Mouse (Mus musculus) megakaryocyte, embryonic 14.5 days (primary cell): ENCODE results near the gene Pdxp. TPM values are rescaled to one million over a fixed set of nuclear protein-coding genes. Genes with fewer than 3 reads are reported as not detected.

ENCODE experiments used
- H3K27me3 ChIP-seq: replicated peaks from 2 replicates; pipeline ENCODE3; 2012; ENCODE audit warnings: inconsistent platforms
- H3K36me3 ChIP-seq: replicated peaks from 2 replicates; pipeline ENCODE3; 2012; ENCODE audit warnings: low read length, inconsistent platforms, mixed read lengths
- H3K4me1 ChIP-seq: 2 replicates; pipeline ENCODE4 v1.6.1; 2012; ENCODE audit warnings: inconsistent platforms
- H3K4me3 ChIP-seq: replicated peaks from 2 replicates; pipeline ENCODE3; 2012; ENCODE audit warnings: moderate library complexity, mild to moderate bottlenecking, inconsistent platforms
- H3K9me3 ChIP-seq: 2 replicates; pipeline ENCODE4 v1.6.1; 2012; ENCODE audit warnings: inconsistent platforms
- FLI1 ChIP-seq: IDR thresholded peaks from 2 replicates; pipeline ENCODE4 v1.6.1; 2012; ENCODE audit warnings: low read length, inconsistent platforms, mixed read lengths
- GATA1 ChIP-seq: IDR thresholded peaks from 3 replicates; pipeline ENCODE4 v1.6.1; 2012; ENCODE audit warnings: mixed read lengths, low read length, inconsistent platforms, borderline replicate concordance
- polyA plus RNA-seq: library from polyadenylated mRNA; stranded (reverse); fragments of >175 nt; gene quantifications from 2 replicates; pipeline ENCODE4 v1.2.3, GENCODE M21; 2012; ENCODE audit warnings: low replicate concordance; ENCODE audit not compliant: insufficient read depth

Pdxp gene
- polyA plus RNA-seq, 1 experiment = 8.6 TPM

DNA sequence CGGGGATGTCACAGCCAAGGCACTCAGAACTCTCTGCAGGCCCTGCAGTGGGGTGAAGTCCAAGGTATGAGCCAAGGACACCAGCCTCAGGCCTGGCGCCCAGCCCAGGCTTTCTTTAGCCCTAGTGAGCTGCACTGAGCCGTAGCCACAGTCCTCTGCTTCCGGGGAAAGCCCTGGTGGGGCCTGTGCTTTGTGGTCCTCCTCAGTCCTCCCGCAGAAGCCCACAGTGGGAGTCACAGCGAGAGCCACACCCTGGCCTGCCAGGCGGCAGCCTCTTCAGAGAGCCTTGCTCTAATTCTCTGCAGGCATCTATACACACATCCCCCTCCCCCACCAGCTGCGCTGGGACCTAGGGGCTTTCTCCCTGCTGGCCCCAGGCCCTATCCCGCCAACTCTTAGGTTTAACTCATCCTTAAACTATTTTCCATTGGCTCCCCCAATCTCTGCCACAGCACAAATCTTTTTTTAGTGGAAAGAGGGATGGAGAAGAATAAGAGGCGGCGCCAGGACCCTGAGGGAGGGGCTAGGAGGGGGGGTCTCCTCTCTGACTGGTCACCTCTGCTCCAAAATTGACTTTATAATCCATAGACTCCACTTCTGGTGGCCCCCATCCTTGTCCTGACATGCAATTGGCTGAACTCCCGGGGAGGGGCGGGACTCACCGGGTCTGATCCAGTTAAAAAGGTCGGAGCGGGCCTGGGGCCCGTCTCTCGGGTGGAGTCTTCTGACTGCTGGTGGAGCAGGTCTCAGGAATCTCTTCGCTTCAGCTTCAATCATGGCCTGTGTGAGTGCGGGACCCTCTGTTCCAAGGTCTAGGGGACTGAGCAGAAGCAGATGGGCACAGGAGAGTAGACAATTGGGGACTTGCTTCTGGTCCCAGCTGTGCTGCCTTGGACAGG lies 12.6 kb downstream of the Pdxp start, which contains the start of gene Lgals1:
TSS of gene Lgals1 (plus strand) at position 705 of the 899 bp plus-strand sequence.
- TF ChIP-seq FLI1 (no peak), GATA1 (no peak)
- peaks cover 21% of the 10 kb centered on the region for H3K27me3 ChIP-seq
- H3K9me3 ChIP-seq = peaks cover 10% of the 10 kb centered on the region
- peaks cover 93% of the 10 kb centered on the region for H3K4me1 ChIP-seq
- peak within 1 kb of the TSS; percentile 89 for H3K4me3 ChIP-seq
- peaks cover 17% of the 10 kb centered on the region for H3K36me3 ChIP-seq

- Histone ChIP-seq H3K36me3 (peaks cover 12% of the 10 kb centered on the region), H3K4me3 (peak overlapping the region; percentile 89), H3K9me3 (peaks cover 1% of the 10 kb centered on the region; the same call in 1 of the 2 replicates), H3K27me3 (peaks cover 15% of the 10 kb centered on the region), H3K4me1 (peaks cover 89% of the 10 kb centered on the region)
- TF ChIP-seq GATA1 (no peak), FLI1 (no peak)
These were observed 13.5 kb downstream of the Pdxp start for GRCm38 (mm10) chr15:78927021-78927787.

DNA sequence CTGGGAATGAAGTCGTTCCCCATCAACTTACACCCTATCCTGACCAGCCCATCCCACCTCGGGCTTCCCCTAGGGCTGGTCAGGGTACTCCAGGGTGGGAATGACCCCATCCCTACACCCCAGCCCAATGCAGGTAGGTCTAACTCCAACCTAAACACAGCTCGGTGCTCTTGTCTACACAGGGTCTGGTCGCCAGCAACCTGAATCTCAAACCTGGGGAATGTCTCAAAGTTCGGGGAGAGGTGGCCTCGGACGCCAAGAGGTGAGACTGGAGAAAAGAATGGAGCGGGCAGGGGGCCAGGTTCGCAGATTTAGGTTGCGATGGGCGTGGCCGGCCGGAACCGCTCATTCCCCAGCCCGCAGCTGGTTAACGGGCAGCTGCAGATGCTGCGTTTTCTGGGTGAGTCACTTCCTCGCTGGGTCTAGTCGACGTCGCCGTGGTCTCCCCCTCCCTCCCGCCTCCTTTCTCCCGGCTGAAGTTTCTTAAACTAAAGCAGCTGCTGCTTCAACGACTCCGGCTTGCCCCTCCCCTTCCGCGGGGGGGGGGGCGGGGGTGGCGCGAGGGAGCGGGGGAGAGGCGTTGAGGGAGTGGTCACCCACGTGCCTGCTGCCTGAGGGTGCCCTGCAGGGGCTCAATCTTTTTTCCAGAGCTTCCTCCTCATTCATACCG lies 14.2 kb downstream of the Pdxp start:
- Histone ChIP-seq H3K36me3 (peaks cover 12% of the 10 kb centered on the region), H3K27me3 (peaks cover 14% of the 10 kb centered on the region), H3K4me1 (peaks cover 86% of the 10 kb centered on the region), H3K9me3 (no peaks in the 10 kb centered on the region), H3K4me3 (peak overlapping the region; percentile 89)
- TF ChIP-seq GATA1 (no peak), FLI1 (no peak)

- H3K4me1 ChIP-seq = peaks cover 85% of the 10 kb centered on the region
- no peak for TF ChIP-seq GATA1
- no peak for TF ChIP-seq FLI1
- H3K4me3 ChIP-seq = peak overlapping the region; percentile 89
- H3K36me3 ChIP-seq = peaks cover 12% of the 10 kb centered on the region
- H3K27me3 ChIP-seq = peaks cover 14% of the 10 kb centered on the region
- no peaks in the 10 kb centered on the region for H3K9me3 ChIP-seq
These were observed 14.8 kb downstream of the Pdxp start for GRCm38 (mm10) chr15:78928539-78928938.

DNA sequence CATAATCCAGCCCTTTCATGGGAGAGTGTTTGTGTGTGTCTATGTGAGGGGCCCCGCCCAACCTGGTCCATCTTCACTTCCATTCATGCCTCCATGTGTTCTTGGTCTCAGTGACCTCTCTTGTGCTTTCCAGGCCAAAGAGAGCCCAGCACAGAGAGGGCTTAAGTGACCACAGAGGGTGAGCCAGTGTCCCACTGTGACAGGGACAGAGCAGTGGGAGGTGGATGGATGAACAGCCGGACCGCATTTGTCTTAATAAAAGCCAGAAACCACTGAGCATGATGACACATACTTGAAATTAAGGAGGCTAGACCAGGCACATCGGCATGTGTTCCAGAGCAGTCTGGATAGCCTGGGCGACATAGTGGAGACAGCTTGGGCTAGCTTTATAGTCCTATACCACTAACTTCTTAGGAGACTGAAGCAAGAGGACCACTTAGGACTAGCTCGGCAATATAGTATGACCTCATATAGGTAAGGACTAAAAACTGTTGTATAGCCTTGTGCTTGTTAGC lies 16.5 kb downstream of the Pdxp start:
- Histone ChIP-seq H3K4me1 (peaks cover 76% of the 10 kb centered on the region), H3K9me3 (no peaks in the 10 kb centered on the region), H3K36me3 (peaks cover 12% of the 10 kb centered on the region), H3K27me3 (peaks cover 14% of the 10 kb centered on the region), H3K4me3 (no peak overlapping the region)
- TF ChIP-seq FLI1 (no peak), GATA1 (no peak)

DNA sequence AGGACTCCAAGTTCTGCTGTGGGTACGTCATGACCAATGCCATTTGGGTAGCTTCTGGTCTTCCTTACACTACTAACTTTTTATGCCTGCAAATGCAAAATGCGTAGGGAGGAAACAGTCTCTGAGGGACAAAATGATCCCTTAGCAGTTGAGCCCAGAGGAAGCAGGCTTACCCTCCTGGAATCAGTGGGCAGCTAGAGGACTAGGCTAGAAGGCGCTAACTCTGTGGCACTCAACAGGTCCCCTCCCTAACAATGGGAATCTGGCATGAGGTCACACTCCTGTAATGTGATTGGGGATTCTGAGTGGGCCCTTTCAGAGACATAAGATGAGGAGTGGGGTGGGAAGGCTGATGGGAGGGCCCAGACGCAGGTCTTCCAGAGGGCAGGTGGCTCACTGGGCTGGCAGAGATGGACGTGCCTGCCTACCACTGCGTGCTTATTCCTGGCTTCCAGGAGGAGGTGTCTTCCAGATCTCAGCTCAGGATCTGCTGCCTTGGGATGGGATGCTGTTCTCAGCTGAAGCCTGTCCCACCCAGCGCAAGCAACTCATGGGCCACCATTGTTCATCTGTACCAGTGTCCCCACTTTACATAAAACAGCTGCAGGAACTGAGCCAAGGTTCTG lies 17.2 kb downstream of the Pdxp start:
- Histone ChIP-seq H3K27me3 (peaks cover 13% of the 10 kb centered on the region), H3K9me3 (no peaks in the 10 kb centered on the region), H3K4me3 (no peak overlapping the region), H3K36me3 (peaks cover 12% of the 10 kb centered on the region), H3K4me1 (peaks cover 76% of the 10 kb centered on the region)
- TF ChIP-seq FLI1 (no peak), GATA1 (no peak)

DNA sequence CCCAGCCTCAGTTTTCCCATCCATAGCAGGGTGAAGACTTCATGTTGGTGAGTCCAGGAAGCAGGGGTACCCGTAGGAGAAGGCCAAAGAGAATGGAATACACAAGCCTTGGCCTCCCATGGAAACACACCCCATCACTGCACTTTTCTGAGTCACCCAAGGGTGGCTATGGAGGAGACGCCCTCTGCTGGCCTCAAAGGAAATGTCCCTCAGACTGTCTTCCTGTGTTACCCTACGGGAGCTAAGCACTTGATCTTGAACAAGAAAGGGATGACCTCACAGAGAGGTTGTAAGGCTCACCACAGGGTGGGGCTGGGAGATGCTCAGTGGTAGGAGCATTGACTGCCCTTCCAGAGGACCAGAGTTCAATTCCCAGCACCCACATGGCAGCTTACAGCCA lies 17.9 kb downstream of the Pdxp start:
- Histone ChIP-seq H3K4me3 (no peak overlapping the region), H3K9me3 (no peaks in the 10 kb centered on the region), H3K36me3 (peaks cover 17% of the 10 kb centered on the region), H3K27me3 (peaks cover 11% of the 10 kb centered on the region), H3K4me1 (peaks cover 76% of the 10 kb centered on the region)
- TF ChIP-seq FLI1 = no peak
- TF ChIP-seq GATA1 = no peak

- TF ChIP-seq GATA1 (no peak), FLI1 (peak; percentile 63; the same call in 1 of the 2 replicates)
- Histone ChIP-seq H3K36me3 (peaks cover 44% of the 10 kb centered on the region), H3K9me3 (no peaks in the 10 kb centered on the region), H3K4me1 (peaks cover 61% of the 10 kb centered on the region), H3K27me3 (no peaks in the 10 kb centered on the region), H3K4me3 (peak within 1 kb of the TSS; percentile 98)
These were observed 21.1 kb downstream of the Pdxp start, which contains the start of gene Nol12 for GRCm38 (mm10) chr15:78934784-78935320. Gene Nol12 (plus strand): TSS chr15:78934933.
